Mouse (Mus musculus) forelimb bud, embryonic 11.5 days (tissue): ENCODE data around the gene Lsm12.

Experiments
- DNase-seq: peaks from one replicate; pipeline ENCODE4 v3.0.0-alpha.2; 2012; ENCODE audit warnings: low read depth, low spot score

The Lsm12 gene

DNA sequence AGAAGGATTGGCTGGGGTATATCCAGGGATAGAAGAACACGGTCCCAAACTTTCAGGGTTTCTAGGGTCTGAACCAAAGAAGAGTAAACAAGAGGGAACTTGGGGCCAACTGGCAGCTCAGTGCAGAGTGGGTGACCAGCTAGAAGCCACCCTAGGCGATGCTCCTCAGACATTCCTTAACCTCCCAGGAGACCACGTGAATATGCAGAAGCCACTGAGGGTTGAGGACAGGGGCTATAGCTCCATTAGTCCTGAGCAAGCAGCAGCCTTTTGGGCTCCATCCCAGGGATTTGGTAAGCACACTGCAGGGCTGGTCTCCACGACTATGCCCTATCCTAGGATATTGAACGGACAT lies 31.8 kb upstream of the Lsm12 start:
- no peak for DNase-seq

DNA sequence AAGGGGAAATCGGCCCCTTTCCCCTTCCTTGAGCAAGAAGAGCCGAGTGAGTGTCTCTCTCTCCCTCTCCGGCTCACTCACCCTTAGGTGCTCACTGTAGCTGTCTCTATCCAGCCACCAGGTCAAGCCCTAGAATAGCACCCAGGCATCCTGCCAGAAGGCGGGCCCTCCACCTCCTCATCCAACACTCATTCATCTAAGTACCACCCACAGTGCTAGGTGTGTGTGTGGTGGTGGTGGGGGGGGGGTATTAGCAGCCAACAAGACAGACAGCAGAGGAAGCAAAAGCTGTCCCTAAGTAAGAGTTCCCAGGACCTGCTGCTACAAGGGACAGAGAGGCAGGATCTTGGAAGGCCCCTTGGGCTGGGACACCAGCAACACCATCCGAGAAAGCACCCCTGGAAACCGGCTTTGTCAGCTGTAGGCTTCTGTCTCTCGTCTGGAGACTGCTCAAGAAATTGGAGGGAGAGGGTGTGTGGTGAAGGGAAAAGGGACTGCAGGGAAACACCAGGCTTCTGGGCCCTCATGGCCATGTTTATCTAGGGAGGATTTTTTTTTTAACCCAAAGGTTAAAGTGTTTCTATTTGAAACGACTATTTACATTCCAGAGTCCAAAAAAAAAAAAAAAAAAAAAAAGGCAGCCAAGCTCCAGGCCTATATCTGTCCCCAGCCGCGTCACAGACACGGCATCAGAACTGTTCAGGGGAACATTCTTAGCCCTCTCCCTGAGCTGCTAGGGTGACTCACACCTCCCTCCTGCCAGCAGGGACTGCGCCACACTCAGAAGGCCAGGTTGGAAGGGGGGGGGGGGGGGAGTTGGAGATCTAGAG lies 31.2 kb upstream of the Lsm12 start:
- no peak for DNase-seq

DNA sequence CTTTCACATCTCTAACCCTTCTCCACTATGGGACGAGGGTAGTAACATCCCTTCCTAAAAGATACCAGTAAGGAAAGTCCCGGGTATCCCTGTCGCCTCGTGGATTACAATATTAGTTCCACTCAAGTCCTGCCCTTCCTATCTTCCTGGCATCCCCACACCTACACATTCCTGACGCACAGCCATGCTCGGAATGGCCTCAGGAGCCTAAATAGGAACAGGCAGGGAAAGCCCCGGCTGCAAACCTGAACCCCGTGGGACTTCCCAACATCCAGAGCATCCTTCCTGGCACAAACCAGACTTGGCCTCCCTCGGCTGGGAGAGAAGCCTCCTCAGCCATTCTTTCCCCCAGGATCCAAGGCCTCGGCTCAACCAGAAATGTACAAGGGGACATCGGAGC lies 30.4 kb upstream of the Lsm12 start:
- DNase-seq: no peak

DNA sequence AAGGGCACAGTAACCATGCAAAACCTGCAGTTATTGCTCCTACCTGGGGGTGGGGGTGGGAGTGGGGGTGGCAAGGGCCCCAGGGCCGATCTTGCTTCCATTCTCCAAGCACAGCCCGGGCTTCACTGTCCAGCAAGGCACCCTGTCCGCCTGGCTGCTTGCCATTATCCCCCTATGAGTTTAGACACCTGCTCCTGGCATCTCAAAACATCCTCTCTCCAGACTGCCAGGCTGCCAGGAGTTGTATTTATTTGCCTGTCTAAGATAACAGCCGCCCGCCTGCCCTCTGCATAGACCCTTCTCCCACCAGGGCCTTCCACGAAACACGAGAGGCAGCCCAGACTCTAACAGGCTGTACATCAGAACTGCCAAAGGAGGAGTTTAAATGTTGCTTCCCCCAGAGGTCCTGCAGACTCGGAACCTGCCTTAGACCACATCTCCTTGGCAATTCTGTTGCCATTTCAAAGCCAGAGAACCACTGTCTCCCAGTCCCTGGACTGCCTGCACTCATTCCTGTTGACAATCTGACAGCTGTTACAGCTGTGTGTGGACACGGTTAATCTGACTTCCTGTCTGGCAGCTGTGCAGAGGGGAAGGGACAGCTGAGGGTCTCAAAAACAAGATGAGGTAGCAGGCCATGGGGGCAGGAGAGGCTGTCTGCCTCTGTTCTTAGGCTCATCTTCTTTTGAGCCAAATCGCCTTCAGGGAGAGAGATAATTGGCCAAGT lies 29.5 kb upstream of the Lsm12 start:
- no peak for DNase-seq

DNA sequence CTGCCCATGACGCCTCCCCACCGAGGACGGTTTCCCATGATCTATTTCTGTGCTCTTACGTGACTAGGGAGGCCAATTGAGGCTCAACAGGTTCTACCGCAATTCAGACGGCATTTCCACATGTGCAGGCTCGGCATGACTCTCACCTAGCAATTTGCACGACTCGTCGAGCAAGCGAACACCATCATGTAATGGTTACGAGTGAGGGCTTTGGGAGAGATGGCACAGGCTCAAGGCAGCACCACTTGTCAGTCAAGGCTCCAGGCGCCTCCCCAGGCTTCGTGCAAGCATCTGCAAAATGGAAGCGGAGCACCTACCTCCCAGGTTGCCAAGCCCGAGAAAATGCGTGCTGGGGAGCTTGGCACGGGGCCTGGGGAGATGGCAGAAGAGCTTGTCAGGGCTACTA lies 26.8 kb upstream of the Lsm12 start:
- no peak for DNase-seq

DNA sequence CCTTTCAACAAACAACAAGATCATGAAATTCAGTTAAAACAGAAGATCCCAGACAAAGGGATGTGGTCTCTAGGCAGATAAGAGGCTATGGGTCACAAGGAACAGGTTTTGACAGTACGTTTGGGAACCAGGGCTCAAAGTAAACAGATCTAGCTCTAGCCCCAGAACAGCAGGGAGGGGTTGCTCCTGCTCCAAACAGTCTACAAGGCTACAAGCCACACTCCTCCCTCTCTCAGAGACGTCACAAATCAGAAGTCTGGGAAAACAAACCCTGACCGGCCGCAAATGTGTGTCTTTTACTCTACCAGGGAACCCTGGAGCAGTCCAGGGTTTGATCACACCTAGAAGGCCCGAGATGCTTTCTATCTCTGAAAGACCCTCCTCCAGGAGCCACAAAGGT lies 25.9 kb upstream of the Lsm12 start:
- DNase-seq: no peak

DNA sequence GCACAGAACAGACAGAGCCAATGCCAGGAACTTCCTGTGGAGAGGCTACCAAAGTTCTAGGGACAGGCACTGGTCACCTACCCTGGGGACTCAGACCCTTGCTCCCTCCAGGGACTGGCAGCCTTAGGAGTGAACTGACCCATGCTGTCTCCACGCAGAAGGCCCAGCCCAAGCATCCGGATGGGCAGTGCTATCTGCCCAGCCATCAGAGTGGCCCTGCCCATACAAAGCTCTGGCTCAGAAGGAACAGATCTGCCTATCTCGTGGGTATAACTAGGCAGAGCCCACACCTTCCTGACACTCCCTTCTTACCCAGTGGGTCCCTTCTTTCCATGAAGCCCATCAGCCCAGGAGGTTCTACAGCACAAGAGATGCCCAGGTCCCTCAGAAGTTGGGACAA lies 25.1 kb upstream of the Lsm12 start:
- DNase-seq: no peak

DNA sequence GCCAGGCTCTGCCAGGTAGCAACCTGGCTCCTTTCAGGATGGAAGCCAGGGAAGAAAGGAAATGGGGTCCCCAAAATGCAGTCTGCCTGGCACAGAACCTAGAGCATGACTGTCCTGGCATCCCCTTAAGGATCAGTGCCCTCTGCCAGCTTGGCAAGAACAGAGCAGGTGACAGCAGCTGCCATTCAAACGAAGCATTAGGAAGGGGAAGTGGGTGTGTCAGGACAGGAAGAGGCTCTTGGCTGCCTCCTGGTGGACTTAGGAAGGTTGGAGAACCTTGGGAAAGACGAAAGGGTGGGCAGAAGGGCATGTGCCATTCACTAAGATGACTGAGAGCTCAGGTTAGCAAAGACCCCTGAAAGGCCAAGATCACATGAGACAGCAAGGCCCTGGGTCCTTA lies 24.6 kb upstream of the Lsm12 start:
- no peak for DNase-seq

DNA sequence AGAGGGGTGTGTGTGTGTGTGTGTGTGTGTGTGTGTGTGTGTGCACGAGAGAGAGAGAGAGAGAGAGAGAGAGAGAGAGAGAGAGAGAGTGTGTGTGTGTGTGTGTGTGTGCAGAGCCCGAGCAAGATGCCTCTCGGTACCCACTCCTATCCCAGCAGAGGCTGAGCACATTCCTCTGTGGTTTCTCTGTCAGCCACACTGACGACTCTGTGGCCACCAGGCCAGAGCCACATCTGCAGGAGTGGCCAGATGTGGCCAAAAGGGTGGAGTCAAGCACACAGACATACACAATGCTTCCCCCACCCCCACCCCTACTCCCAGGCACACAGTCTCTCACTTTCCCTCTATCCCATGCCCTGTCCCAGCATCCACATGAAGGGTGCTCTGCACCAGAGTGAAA lies 23.8 kb upstream of the Lsm12 start:
- DNase-seq: no peak

DNA sequence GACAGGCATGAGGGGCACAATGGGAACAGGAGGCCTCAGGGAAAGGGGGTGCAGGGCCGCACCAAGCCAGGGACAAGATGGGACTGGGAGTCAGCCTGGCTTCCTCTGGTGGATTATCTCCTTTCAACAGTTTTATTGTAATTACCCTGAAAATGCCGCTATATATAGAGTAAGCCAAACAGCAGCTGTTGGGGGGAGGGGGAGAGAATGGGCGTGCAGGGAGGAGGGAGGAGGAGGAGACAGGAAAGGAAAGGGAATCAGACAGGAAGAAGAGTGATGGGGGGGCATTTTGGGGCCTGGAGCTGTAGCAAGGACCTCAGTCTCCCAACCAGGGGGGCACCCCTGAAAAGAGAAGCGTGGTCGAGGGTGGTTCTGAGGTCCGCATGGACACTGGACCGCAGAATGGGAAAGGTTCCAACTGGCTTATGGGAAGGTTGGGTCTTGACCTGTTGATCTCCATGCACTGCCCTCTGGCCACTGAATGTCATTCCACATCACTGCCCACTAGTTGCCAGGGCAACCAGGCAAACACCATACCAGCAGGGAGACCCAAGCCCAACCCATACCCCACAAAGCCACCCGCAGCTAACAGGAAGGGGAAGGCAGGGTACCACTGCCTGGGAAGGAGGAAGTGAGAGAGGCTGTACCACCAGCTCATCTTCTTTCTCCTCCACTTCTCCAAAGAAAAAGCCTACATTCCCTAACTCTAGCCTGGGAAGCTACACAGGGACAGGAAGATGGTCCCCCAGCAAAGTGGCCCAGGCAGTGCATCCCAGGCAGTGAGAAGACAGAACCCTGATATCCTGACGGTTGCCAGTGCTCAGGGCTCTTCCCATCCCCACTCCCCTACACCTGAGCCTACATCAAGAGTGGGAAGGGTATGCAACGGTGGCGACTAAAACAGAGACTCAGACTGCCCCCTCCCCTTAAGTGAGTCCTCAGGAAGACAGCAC lies 23.0 kb upstream of the Lsm12 start:
- DNase-seq: no peak

DNA sequence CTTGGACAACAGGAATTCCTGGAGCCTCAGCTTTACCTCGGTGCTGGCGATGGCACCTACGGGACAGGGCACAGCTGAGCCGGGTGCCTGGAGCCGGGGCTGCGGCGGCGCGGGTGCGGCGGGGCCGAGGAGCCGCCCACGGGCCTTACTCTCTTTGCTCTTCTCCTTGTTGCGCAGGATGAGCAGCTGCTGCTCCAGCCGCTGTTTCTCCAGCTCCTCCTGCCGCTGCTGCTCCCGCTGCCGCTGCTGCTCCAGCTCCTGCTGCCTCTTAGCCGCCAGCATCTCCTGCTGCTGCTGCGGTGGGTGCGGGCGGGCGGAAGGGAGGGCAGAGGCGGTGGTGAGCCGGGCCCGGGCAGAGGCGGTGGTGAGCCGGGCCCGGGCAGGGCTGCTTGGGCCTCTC lies 21.4 kb upstream of the Lsm12 start:
- no peak for DNase-seq

DNA sequence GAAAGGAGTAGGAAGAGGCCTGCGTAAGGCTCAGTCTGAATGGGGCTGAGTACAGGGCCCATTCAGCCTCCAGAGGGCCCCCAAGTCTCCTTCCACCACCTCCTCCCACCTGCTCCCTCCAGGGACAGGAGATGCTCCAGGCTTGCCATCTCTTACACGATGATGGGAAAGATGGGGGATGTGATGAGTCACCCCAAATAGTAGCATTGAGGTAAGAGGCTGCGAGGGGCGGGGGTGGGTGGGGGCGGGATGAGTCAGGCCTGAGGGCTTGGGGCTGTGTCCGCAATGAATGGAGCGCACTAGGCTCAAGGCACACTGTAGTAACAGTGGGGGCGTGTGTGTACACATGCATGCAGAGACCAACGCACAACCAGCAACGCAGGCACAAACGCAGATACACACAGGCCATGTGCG lies 16.3 kb upstream of the Lsm12 start:
- no peak for DNase-seq

DNA sequence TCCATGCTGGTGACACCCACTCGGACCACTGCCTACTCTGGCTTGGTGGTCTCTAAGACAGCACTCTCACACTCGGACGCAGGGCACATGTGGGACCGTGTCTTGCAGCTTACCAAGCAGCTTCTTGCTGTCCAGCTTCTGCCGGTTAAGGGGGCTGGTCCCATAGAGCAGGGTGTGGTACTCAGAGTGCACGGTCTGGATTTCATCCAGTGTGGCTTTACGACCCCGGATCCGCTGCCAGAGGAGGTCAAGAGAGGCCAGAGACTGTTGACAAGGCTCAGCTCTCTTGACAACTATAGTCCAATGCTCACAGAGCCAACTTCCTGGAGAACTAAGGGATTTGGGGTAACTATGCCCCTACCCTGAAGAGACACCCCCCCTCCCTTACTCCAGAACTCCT lies 14.8 kb upstream of the Lsm12 start:
- DNase-seq: no peak

DNA sequence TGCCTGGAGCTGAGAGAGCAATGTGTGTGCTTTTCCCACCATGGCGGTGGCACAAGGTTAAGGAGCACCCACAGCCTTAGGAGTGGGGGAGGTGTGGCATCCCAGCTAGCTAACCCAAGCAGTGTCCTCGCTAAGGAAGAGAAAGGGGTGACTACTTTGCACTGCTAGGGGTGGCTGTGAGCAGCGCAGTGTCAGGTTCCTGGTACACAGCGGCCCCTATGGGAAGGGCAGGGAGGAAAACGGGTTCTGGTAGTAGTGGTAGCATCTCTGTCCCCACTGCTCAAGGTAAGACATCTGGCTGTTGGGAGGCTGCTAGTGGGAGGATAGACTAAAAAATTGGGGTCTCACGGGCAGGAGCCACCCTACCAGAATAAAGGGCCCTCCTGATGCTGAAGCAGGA lies 13.1 kb upstream of the Lsm12 start:
- DNase-seq: no peak

DNA sequence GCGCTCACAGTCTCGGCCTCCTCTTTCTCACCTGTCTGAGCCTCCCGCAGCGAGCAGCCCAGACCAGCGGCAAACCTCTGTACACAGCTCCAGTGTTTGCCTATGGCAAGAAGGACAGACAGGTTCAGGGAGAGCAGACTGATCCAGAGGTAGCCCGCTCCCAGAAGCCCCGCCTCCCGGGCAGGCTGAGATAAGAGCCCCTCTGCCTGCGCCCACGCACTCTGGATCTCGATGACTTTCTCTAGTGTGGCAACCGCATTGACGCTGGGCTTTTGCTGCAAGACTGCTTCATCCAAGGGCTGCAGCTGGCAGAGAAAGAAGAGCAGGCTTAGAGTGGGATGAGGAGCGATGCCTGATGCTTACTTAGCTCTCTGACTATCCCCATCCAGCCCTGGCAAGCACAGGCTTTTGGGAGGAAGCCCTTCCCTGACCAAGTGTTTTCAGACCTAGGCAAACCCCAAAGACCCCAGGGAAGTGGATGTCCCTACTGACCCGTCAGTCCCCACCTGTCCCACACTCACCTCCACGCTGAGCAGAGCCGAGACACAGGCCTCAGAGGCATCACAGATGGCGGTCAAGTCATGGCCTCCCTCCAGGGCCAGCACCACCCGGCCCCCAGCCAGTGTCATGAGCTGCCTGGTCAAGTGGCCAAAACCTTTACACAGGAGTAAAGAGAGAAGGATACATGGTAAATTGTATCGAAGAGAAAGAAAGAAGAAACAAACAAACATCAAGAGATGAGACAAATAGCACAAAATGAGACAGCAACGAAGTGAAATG lies 11.1 kb upstream of the Lsm12 start:
- no peak for DNase-seq

DNA sequence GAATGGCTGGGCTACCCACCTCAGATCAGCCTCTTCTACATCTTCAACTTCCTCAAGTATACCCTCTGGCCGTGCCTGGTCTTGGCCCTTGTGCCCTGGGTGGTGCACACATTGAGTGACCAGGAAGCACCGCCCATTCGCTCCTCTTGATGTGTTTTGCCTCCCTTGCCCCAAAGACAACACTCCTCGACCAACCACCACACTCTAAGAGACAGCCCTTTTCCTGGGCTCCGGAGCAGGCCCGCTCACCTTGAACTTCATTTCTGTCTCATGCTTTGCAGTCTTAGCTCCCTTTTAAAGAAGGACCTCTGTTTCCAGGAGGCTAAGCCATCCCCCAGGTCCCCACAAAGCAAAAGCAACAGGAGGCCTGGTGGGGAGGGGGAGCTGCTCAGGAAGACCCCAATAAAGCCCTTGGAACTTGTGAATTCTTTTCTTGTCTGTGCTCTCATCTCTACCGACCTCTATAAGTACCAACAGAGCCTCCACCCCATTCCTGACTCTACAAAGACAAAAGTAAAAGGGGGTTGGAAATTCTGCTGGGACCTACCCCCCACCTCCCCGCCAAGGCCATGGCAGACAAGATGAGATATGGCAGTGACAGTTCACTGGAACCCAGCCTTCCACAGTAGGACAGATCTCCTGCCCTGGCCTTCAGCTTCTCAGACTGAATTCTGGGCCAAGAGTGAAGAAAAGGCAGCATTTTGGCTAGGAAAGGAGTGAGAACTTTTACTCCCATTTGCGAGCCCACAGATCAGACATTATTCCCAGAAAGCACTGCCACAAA lies 8.8 kb upstream of the Lsm12 start:
- no peak for DNase-seq

DNA sequence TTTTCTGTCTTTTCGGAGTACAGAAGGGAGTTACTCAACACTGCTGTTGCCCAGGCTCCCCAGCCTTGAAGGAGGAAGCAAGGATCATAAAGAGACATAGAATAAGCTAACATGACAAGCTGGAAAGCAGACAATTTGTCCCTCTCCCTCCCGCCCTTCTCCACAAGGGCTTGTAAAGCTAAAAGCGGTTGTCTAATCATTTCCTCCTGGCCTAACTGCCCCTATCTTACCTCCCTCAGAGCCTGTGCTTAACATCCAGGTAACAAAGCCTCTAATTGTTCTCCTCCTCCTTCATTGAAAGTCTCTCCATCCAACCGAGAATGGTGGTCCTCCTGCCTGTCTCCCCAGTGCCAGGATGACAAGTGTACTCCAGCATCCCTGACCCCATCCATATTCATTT lies 5.8 kb upstream of the Lsm12 start:
- DNase-seq: no peak

DNA sequence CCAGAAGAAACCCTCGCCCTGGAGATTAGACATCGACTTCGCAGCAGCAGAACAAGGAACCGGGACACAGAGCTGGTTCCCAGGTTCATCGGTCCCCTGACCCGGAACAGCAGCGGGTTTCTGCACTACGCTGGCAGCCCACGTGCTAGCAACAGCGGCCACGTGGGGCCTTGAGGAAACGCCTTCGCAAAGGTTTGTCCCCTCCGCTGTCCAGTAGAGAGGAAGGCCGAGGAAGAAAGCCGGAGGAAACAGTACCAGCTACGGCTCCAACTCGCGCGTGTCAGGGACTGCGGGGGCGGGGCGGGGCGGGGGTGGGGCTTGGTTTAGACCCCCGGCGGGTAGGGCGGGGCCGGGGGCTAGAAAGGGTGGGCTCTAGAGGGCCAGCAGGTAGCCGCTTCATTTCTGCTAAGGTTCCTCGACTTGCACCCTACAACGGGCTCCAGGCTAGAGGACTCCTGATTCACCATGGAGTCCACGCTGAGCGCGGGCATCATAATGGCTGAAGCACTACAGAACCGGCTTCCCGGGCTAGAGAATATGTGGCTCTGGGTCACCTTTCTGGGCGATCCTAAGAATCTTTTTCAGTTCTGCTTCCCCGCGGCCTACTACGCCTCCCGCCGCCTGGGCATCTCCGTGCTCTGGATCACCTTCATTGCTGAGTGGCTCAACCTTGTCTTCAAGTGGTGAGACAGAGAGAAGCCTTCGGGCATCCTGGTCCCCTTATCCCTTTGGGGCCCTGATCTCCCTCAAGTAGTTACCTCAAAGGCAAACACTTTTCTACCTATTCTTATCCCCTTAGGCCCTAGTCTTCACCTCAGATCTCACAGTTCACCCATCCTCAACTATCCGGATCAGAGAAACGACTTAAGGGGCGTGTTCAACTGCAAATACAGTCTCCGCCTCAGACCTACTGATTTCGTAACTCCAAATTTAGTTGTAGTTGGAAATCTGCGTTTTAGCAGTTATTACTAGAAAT lies 4.7 kb upstream of the Lsm12 start, which contains the start of gene G6pc3:
G6pc3 (plus strand) TSS at position 160 of the 976 bp plus-strand sequence.
- peak; percentile 84 for DNase-seq

DNA sequence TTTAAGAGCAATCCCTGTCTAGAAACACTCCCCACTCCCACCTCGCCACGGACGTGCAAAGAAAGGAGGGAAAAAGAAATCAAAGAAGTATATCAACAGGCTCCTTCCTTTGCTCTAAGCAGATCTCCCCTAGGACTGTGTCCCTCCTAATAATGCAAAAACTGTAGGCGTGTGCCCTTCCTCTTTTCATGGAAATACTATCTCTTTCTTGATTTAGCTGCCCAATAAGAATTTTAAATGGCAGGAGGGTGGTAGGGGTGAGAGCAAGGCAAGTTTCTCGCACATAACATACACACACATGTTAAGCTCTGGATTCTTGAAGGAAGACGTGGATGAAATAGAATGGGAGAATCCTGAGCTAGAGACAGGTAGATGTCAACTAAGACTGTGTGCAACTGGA lies 3.9 kb upstream of the Lsm12 start:
- no peak for DNase-seq
